ENCODE assay signal across 22 mouse cellular contexts in genomic region chr7:46168402-46168801, GRCm38 (mm10). TPM values are rescaled to one million over a fixed set of nuclear protein-coding genes. Genes with fewer than 3 reads are reported as not detected.
DNase-seq lines count a peak whose midpoint lies in the region; ATAC-seq lines count a peak whose summit lies in the region.
"Had no signal": no experiment of that assay in that cellular context is flagged by ENCODE, and none has a peak within 500 bp of the region (broad histone marks: within the 10 kb centered on the region; RNA-seq: fewer than 3 reads in every experiment).

No protein-coding gene starts in this region.

- peak; percentile 81 for ATAC-seq in megakaryocyte, adult 5-6 weeks (ENCODE audit: poor library complexity, severe bottlenecking)
- ATAC-seq: forebrain, postnatal 0 days; hindbrain, postnatal 0 days; lung, postnatal 0 days; midbrain, embryonic 15.5 days had no signal

- DNase-seq in adrenal gland, postnatal 10 days: peak; percentile 41
- no peak for DNase-seq in adrenal gland, postnatal 4 days (ENCODE audit: low spot score in 2 of 2)
- peak; percentile 8 for DNase-seq in lung, postnatal 36 days
- DNase-seq in lung, adult 18-20 months: no peak
- DNase-seq in urinary bladder, postnatal 4 days (ENCODE audit: low spot score in 2 of 2): no peak
- DNase-seq in layer of hippocampus, postnatal 36 days: no peak
- DNase-seq: cerebellum, adult 11-12 months; cerebellum, adult 9-11 months; forebrain, postnatal 0 days; heart, postnatal 10 days; kidney, adult 9 months; kidney, postnatal 25 days; spleen, adult 18-20 months; thymus, adult 18-20 months; thymus, postnatal 36 days had no signal

RNA-seq across cellular contexts. Expression of gene Abcc8, which starts 11.4 kb away (rescaled TPM):
- 1 to 10 TPM in 1 of 2 experiments, under 1 TPM in 1; 0.78 to 1.7 TPM for total RNA-seq in adrenal gland, postnatal 10 days (2021)
- 1 to 10 TPM in 1 of 2 experiments, under 1 TPM in 1; 0.76 to 9.4 TPM for total RNA-seq in adrenal gland, postnatal 4 days (2021)
- total RNA-seq in megakaryocyte, adult 5-6 weeks (2015): not detected in 2 replicates
- 0.04 TPM in 1 of 2 replicates, not detected in the other for total RNA-seq in megakaryocyte, adult 5-6 weeks (2017)
- 10 to 100 TPM; 50.7 to 59.2 TPM for total RNA-seq in layer of hippocampus, postnatal 36 days (2021)
- total RNA-seq: common myeloid progenitor, adult 5-6 weeks; liver, adult 2 months; MEL had no signal

Comparison
In these comparisons a context has a peak if more than half of its experiments do, and no peak if none do; other contexts are left out.
1. DNase-seq: peak in adrenal gland, postnatal 10 days (single experiment) and lung, postnatal 36 days (single experiment); none in adrenal gland, postnatal 4 days (0 of 2), lung, adult 18-20 months (0 of 2), urinary bladder, postnatal 4 days (0 of 2) and layer of hippocampus, postnatal 36 days (0 of 2).
2. RNA of gene Abcc8, which starts 11.4 kb away (total RNA-seq): 50.7 to 59.2 TPM in layer of hippocampus, postnatal 36 days; 0.76 to 9.4 TPM in adrenal gland, postnatal 4 days, 0.78 to 1.7 TPM in adrenal gland, postnatal 10 days and 0.04 TPM in megakaryocyte, adult 5-6 weeks; every median in the first group is over 4 times any median in the second.